Mouse (Mus musculus): ENCODE data around the gene Fut2. TPM values are rescaled to one million over a fixed set of nuclear protein-coding genes. Genes with fewer than 3 reads are reported as not detected.
"Not testable (repeated sequence)": the region's sequence is repeated elsewhere in the genome, so short reads cannot be mapped to it uniquely, and the experiment has no call there.

The Fut2 gene
- polyA plus RNA-seq, 1 experiment, result 0.09 TPM

DNA sequence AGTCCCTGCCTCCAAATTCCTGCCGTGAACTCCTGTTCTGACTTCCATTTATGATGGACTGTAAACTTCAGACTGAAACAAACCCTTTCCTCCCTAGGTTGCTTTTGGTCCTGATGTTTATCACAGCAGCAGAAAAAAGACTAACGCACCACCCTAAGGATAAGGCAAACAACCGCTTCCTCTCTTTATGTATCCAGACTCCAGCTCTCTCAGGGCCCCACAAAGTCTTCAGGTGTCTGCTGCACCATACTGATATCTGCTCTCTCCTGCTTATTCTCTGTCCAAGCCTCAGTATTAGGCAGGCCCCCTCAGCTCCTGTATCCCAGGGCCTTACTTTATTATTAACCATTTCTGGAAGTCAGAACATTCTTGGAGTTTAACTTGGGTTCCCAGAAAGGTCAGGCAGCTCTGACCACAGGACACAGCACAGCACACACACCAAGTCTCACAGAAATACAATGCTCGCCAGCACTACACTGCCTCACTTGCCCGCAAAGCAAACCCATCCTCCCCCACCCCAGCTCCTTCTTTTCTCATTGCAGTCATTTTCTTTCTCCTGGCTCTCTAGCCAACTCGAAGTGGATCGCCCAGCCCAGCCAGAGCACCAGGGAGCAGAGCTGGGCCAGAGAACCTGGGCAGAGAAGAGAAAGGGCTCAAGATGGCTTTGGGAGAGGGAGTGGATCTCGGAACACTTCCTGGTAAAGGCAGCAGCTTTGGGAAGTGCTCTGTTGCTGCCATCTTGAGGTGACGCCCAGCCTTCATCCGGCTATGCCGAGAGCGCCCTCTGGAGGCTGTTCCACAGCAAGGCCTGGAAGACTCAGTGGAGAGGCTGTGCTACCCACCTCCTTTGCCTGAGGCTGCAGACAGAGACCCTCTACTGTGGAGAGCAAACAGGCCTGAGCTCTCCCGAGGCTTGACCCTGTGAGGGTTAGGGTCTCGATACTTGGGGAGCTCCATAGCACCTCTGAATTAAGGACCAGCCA is 16.2 kb upstream of the Fut2 start:
- Histone ChIP-seq H3K9me3 (ENCODE audit: control insufficient read depth, low read length) (no peaks in the 10 kb centered on the region), H3K36me3 (ENCODE audit: control insufficient read depth) (no peaks in the 10 kb centered on the region), H3K4me3 (replicated peaks) (no peak overlapping the region), H3K27me3 (ENCODE audit: control insufficient read depth) (no peaks in the 10 kb centered on the region), H3K4me1 (ENCODE audit: control insufficient read depth) (peaks cover 10% of the 10 kb centered on the region)
- TF ChIP-seq TAL1 (IDR thresholded peaks at IDR 0.05; ENCODE audit: low read length), result no peak
- no peak for TF ChIP-seq GATA1 (IDR thresholded peaks at IDR 0.05; ENCODE audit: low read length)

GRCm38 (mm10) chr7:45681046-45681736 is 15.0 kb upstream of the Fut2 start:
- Histone ChIP-seq H3K36me3 (ENCODE audit: control insufficient read depth) (no peaks in the 10 kb centered on the region), H3K9me3 (ENCODE audit: control insufficient read depth, low read length) (no peaks in the 10 kb centered on the region), H3K4me1 (ENCODE audit: control insufficient read depth) (peaks cover 10% of the 10 kb centered on the region), H3K27me3 (ENCODE audit: control insufficient read depth) (no peaks in the 10 kb centered on the region), H3K4me3 (replicated peaks) (no peak overlapping the region)
- TF ChIP-seq GATA1 (IDR thresholded peaks at IDR 0.05; ENCODE audit: low read length), result no peak
- no peak for TF ChIP-seq TAL1 (IDR thresholded peaks at IDR 0.05; ENCODE audit: low read length)

GRCm38 (mm10) chr7:45679966-45680621 is 13.9 kb upstream of the Fut2 start:
- H3K4me3 ChIP-seq (replicated peaks), result no peak overlapping the region
- no peaks in the 10 kb centered on the region for H3K27me3 ChIP-seq (ENCODE audit: control insufficient read depth)
- TF ChIP-seq GATA1 (IDR thresholded peaks at IDR 0.05; ENCODE audit: low read length), result no peak
- no peak for TF ChIP-seq TAL1 (IDR thresholded peaks at IDR 0.05; ENCODE audit: low read length)
- no peaks in the 10 kb centered on the region for H3K36me3 ChIP-seq (ENCODE audit: control insufficient read depth)
- peaks cover 10% of the 10 kb centered on the region for H3K4me1 ChIP-seq (ENCODE audit: control insufficient read depth)
- no peaks in the 10 kb centered on the region for H3K9me3 ChIP-seq (ENCODE audit: control insufficient read depth, low read length)

GRCm38 (mm10) chr7:45678513-45678912 is 12.3 kb upstream of the Fut2 start:
- Histone ChIP-seq H3K4me3 (replicated peaks) (no peak overlapping the region), H3K27me3 (ENCODE audit: control insufficient read depth) (no peaks in the 10 kb centered on the region), H3K9me3 (ENCODE audit: control insufficient read depth, low read length) (no peaks in the 10 kb centered on the region), H3K36me3 (ENCODE audit: control insufficient read depth) (no peaks in the 10 kb centered on the region), H3K4me1 (ENCODE audit: control insufficient read depth) (peaks cover 10% of the 10 kb centered on the region)
- no peak for TF ChIP-seq TAL1 (IDR thresholded peaks at IDR 0.05; ENCODE audit: low read length)

GRCm38 (mm10) chr7:45677627-45678295 is 11.6 kb upstream of the Fut2 start:
- Histone ChIP-seq H3K36me3 (ENCODE audit: control insufficient read depth) (no peaks in the 10 kb centered on the region), H3K4me3 (replicated peaks) (no peak overlapping the region), H3K9me3 (ENCODE audit: control insufficient read depth, low read length) (no peaks in the 10 kb centered on the region), H3K4me1 (ENCODE audit: control insufficient read depth) (peaks cover 8% of the 10 kb centered on the region), H3K27me3 (ENCODE audit: control insufficient read depth) (no peaks in the 10 kb centered on the region)
- no peak for TF ChIP-seq GATA1 (IDR thresholded peaks at IDR 0.05; ENCODE audit: low read length)
- TF ChIP-seq TAL1 (IDR thresholded peaks at IDR 0.05; ENCODE audit: low read length), result no peak

- H3K36me3 ChIP-seq (ENCODE audit: control insufficient read depth), result no peaks in the 10 kb centered on the region
- no peak overlapping the region for H3K4me3 ChIP-seq (replicated peaks)
- peaks cover 6% of the 10 kb centered on the region for H3K9me3 ChIP-seq (ENCODE audit: control insufficient read depth, low read length)
- H3K27me3 ChIP-seq (ENCODE audit: control insufficient read depth), result peaks cover 4% of the 10 kb centered on the region; the same call in 1 of the 2 replicates
- no peaks in the 10 kb centered on the region for H3K4me1 ChIP-seq (ENCODE audit: control insufficient read depth)
- no peak for TF ChIP-seq GATA1 (IDR thresholded peaks at IDR 0.05; ENCODE audit: low read length)
- TF ChIP-seq TAL1 (IDR thresholded peaks at IDR 0.05; ENCODE audit: low read length), result no peak
Measured at GRCm38 (mm10) chr7:45668921-45669320, 2.7 kb upstream of the Fut2 start.

DNA sequence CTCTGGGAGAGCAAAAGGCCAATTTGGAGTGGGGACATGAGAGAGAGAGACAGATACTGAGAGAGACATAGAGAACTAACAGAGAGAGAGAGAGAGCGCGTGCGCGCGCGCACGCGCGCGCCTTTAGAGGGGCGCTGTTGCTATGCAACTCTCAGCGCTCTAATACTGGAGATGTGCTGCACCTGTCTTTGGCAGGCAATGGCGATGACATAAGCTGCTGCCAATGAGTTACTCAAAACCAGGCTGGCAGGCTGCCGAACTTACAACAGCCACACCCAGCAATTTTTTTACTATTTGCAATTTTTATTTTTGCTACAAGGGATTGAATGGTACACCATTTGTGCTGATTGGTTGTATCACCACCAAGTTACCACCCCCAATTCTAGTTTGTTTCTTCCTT is 1.6 kb upstream of the Fut2 start:
- Histone ChIP-seq H3K4me1 (ENCODE audit: control insufficient read depth) (no peaks in the 10 kb centered on the region), H3K36me3 (ENCODE audit: control insufficient read depth) (no peaks in the 10 kb centered on the region), H3K4me3 (replicated peaks) (no peak overlapping the region), H3K27me3 (ENCODE audit: control insufficient read depth) (peaks cover 4% of the 10 kb centered on the region; the same call in 1 of the 2 replicates), H3K9me3 (ENCODE audit: control insufficient read depth, low read length) (peaks cover 6% of the 10 kb centered on the region)
- TF ChIP-seq TAL1 (IDR thresholded peaks at IDR 0.05; ENCODE audit: low read length) (no peak), GATA1 (IDR thresholded peaks at IDR 0.05; ENCODE audit: low read length) (no peak)

DNA sequence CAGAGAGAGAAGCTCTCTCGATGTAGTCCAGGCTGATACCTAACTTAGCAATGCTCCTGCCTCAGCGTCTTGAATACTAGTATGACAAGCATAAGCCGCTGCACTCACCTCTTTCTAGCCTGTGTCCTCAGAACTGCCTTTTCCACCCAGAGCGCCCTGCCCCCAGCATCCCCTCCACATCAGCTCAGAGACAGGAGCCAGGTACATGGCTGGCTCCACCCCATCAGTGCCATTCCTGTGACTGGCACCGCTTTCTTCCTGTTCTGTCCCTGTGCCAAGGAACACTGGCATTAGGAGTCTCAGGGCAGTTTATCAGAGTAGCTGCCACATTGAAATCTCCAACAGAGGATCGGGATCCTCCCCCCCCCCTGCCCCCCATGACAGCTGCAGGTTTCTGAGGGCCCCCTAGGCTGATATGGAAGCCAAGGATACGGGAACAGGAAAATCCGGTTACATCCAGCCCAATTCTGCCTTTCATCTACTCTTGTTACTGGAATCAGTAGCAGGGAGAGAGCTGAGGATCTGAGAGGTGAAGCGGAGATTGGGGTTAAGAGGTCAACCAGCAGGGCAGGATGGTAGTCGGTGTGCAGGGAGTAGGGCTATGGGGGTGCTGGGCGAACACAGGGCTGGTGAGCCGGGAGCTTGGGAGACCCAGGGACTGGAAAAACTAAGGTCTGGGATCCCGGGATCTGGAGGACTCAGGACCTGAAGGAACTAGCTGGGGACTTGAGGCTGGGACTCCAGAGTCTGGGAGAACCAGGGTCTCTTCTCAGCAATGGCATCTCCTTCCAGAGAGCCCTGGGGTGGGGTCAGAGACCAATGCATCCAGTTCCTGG is 673 bp downstream of the Fut2 start:
- no peak for TF ChIP-seq GATA1 (IDR thresholded peaks at IDR 0.05; ENCODE audit: low read length)
- TF ChIP-seq TAL1 (IDR thresholded peaks at IDR 0.05; ENCODE audit: low read length), result no peak
- Histone ChIP-seq H3K9me3 (ENCODE audit: control insufficient read depth, low read length) (peaks cover 6% of the 10 kb centered on the region), H3K36me3 (ENCODE audit: control insufficient read depth) (no peaks in the 10 kb centered on the region), H3K4me1 (ENCODE audit: control insufficient read depth) (no peaks in the 10 kb centered on the region), H3K27me3 (ENCODE audit: control insufficient read depth) (peaks cover 4% of the 10 kb centered on the region; the same call in 1 of the 2 replicates), H3K4me3 (replicated peaks) (no peak overlapping the region)

GRCm38 (mm10) chr7:45661702-45662101 is 4.5 kb downstream of the Fut2 start:
- H3K36me3 ChIP-seq (ENCODE audit: control insufficient read depth); H3K4me1 ChIP-seq (ENCODE audit: control insufficient read depth); H3K4me3 ChIP-seq (replicated peaks); H3K27me3 ChIP-seq (ENCODE audit: control insufficient read depth); H3K9me3 ChIP-seq (ENCODE audit: control insufficient read depth, low read length): not testable (repeated sequence)
